Mouse (Mus musculus): ENCODE data around the gene Camkv. TPM values are rescaled to one million over a fixed set of nuclear protein-coding genes. Genes with fewer than 3 reads are reported as not detected.

The Camkv gene
- total RNA-seq, 2 experiments from 2014 or later = 0.22 TPM; not detected in 1

DNA sequence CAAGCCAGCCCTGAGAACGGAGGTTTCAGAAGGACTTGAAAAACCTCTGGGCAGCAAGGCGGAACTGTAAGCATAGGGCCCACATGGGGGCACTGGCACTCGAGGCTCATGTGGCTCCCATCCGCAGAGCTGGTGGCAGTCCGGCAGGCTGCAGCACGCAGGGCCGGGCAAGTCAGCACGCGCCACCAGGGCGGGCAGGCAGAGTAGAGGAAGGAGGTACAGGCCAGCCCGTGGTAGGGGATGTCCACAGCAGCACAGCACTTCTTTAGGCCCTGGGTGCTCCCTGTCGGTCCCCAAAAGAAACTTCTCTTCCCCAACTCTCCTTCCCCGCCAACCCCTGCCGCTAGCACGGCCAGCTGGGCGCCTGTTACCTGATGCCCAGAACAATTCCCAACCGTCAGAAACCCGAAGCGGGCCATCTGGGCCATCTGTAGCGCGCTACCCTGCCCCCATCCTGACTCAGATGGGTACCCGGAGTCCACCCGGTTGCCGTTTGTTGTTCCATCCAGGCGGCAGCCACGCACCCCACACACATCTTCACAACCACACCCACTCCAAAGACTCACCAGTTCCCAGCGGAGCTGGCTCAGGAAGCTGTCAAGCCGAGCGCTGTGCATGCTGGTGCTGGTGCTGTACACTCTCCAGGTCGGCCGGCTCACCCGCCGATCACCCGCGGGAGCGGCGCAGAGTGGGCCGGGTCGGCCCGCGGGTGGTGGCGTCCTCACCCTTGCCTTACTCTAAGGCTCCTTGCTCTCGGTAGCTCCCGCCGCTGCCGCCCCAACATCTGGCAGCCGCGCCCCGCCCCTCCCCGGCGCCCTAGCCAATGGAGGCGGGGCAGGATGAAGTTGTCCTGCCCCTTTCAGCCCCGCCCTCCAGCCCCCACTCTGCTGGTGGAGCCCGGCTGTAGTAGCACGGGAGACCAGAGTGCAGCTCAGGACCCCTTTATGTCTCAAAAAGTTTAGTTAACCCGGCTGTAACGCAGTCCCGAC lies 50.0 kb downstream of the Camkv start, which contains the start of gene Inka1:
Inka1 (minus strand) TSS at position 749 of the 989 bp plus-strand sequence.
- H3K4me3 ChIP-seq = peak within 1 kb of the TSS; percentile 73
- peak; percentile 94 for DNase-seq
- intact Hi-C loops (cut with DNase I) = loop anchor here (1.0 to 2.0 kb wide), 3 partner anchors 22 to 80 kb away; partner anchors contain the start of gene Amigo3
- TF ChIP-seq CTCF (IDR thresholded peaks at IDR 0.05) = peak; percentile 4; the same call in 1 of the 2 replicates
- peak within 1 kb of the TSS; percentile 89 for H3K27ac ChIP-seq

DNA sequence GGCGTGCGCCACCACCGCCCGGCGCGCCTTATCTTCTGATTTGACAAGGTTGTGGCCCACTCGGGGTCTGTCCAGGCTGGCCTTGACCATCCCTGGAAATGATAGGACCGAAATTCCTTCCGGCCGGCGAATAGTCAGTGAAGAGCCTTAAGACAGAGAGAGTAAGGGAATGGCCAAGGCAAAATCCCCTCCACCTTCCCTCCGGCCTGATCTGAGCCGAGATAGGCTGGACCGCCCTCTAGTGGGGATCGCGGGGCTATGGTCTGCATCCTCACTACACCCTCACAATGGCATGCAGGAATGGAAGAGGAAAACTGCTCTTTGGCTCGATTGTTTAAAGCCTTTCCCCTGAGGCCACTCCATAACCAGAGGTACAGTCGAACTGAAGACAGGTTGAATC lies 50.9 kb downstream of the Camkv start:
- peak; percentile 95 for TF ChIP-seq CTCF (IDR thresholded peaks at IDR 0.05)
- intact Hi-C loops (cut with DNase I) = loop anchor here (1.0 kb wide), 2 partner anchors 23 to 81 kb away; no protein-coding TSS in a partner anchor
- peak; percentile 85 for DNase-seq
- Histone ChIP-seq H3K27ac (peak overlapping the region; percentile 89), H3K4me3 (peak overlapping the region; percentile 73)

DNA sequence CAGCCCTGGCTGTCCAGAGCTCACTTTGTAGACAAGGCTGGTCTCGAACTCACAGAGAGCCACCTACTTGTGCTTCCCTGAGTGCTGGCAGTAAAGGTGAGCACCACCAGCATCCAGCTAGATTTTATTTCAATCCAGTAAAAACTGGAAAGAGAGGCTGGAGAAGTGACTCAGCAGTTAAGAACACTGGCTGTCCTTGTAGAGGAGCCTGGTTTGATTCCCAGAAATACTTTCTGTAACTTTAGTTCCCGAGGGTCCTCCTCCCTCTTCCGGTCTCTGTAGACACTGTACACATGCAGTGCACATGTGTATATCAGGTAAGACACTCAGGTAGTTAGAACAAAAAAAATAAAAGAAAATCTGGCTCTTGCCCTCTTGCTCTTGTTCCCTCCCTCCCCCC lies 52.5 kb downstream of the Camkv start:
- no peak for DNase-seq
- intact Hi-C loops (cut with DNase I) = no loop called here
- no peak for TF ChIP-seq CTCF (IDR thresholded peaks at IDR 0.05)
- H3K27ac ChIP-seq = peak overlapping the region; percentile 89; the same call in 1 of the 2 replicates
- H3K4me3 ChIP-seq = no peak overlapping the region

DNA sequence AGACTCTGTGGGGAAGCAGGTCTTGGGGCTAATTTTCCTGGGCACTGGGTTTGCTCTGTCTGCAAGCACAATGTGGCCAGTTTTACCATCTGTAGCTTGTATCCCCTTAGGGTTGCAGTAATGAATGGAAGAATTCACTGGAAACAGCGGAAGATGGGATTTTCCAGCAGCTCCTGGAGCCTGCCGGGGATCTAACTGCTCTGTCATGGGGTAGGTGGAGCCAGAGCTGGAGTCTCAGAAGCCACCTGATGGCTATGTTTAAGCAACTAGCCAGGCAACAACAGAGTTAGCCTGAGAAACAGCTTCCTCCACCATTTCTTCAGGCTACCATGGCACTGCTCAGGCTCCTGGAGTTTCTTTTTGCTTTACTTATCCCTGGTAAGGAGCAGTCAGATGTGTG lies 56.7 kb downstream of the Camkv start, which contains the start of gene Cdhr4:
Cdhr4 (plus strand) TSS at position 301 of the 400 bp plus-strand sequence.
- DNase-seq = no peak
- intact Hi-C loops (cut with DNase I) = no loop called here
- no peak for TF ChIP-seq CTCF (IDR thresholded peaks at IDR 0.05)
- H3K4me3 ChIP-seq = no peak within 1 kb of the TSS
- no peak within 1 kb of the TSS for H3K27ac ChIP-seq

DNA sequence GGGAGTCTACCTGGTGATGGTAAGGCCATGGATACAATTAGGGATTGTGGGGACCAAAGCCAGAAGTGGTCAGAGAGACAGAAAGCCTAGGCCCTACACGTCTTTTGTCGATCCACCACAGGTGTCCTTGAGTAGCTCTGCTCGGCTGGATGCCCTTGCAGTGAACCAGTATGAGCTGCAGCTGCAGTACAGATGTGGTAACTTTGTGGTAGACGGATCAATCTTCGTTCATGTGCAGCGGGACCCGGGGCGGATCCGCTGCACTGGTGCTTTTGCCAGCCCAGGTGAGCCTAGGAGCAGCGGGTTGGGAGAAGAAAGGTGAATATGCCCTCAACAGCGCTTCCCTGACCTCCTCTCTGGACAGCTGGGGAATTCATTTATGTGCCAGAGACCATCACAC lies 57.5 kb downstream of the Camkv start:
- no peak for TF ChIP-seq CTCF (IDR thresholded peaks at IDR 0.05)
- intact Hi-C loops (cut with DNase I) = no loop called here
- DNase-seq = no peak
- H3K4me3 ChIP-seq = no peak overlapping the region
- no peak overlapping the region for H3K27ac ChIP-seq

DNA sequence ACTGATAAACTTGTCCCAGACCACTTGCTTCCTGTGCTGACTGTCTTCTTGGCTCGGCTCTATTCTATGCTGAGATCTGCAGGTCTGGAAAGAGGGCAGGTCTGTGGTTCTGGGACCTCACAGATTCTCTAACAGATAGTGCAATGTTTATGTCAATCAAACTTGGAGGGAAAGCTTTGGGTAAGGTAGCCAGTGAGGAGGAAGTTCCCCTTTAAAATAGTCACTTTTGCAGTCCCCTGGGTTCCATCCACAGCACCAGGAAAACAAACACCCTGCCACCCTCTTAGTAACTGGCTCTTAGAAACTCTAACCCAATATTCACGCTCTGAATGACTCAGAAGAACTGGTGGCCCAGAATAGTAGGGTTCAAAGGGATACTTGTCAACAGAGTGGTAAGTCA lies 59.0 kb downstream of the Camkv start:
- intact Hi-C loops (cut with DNase I) = no loop called here
- Histone ChIP-seq H3K4me3 (no peak overlapping the region), H3K27ac (no peak overlapping the region)
- no peak for TF ChIP-seq CTCF (IDR thresholded peaks at IDR 0.05)
- DNase-seq = no peak

DNA sequence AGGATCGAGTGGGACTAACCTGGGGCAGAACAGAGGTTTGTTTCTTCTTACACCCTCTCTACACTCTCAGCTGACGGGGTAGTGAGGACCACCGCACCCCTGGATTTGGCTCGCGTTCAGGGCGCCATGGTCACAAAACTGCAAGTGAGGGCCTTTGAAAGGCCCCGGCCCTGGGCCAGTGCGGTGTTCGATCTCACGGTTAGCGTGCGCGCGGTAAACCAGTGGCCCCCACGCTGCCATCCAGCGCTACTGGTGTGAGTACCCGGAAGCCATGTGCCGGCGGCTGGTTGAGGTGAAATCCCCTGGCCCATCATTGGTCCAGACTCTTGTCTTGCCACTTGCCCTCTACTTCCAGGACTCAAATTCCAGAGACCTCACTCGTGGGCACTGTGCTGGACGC lies 60.0 kb downstream of the Camkv start:
- no peak for TF ChIP-seq CTCF (IDR thresholded peaks at IDR 0.05)
- no peak for DNase-seq

DNA sequence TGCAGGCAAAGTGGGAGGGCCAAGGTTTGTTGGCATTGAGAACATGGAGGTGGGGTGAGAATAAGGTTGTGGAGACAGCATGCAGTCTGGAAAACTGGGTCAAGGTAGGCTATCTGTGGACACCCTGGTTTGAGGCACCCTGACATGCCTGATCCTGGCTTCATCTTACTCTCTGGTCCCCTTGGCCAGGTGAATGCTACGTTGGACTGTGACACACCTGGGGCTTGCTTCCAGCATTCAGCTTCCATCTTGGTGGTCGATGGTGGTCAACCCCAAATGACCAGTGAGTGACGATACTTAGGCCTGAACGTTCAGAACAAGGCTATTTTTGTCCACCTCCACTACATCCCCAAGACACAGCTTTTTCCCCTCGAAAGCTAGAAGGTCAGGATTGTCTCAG lies 60.6 kb downstream of the Camkv start, which contains the start of gene Gm20662:
Gm20662 (plus strand) TSS at position 301 of the 400 bp plus-strand sequence.
- no peak for TF ChIP-seq CTCF (IDR thresholded peaks at IDR 0.05)
- no peak within 1 kb of the TSS for H3K4me3 ChIP-seq
- intact Hi-C loops (cut with DNase I) = no loop called here
- DNase-seq = no peak
- no peak within 1 kb of the TSS for H3K27ac ChIP-seq

More for the DNA sequence above, 60.0 kb downstream of the Camkv start:
- no peak overlapping the region for H3K27ac ChIP-seq
- intact Hi-C loops (cut with DNase I) = no loop called here
- H3K4me3 ChIP-seq = no peak overlapping the region

Other genes starting within 250 kb of the Camkv start
- 1 to 10 TPM; 6.3 to 9.2 TPM for gene Sema3f, start 225.2 kb upstream of the Camkv start, total RNA-seq (2021)
- gene Rbm5, start 164.7 kb upstream of the Camkv start, total RNA-seq (2021) = 10 to 100 TPM; 46.4 to 49.6 TPM
- gene Rbm6, start 62.4 kb upstream of the Camkv start, total RNA-seq (2021) = 10 to 100 TPM; 22.0 to 22.7 TPM
- gene Mon1a, start 47.5 kb upstream of the Camkv start, total RNA-seq (2021) = 10 to 100 TPM in 1 of 2 experiments, 1 to 10 TPM in 1; 9.6 to 11.3 TPM
- gene Mst1r, start 28.8 kb upstream of the Camkv start, total RNA-seq (2021) = under 1 TPM; 0.54 to 0.81 TPM
- not detected for gene Actl11, start 7.2 kb upstream of the Camkv start, total RNA-seq (2021)
- under 1 TPM; 0.25 to 0.43 TPM for gene Traip, start 14.5 kb downstream of the Camkv start, total RNA-seq (2021)
- gene Uba7, start 39.8 kb downstream of the Camkv start, total RNA-seq (2021) = 1 to 10 TPM; 2.3 to 3.1 TPM
- gene Gm20661, start 47.4 kb downstream of the Camkv start, total RNA-seq (2021) = not detected
- 1 to 10 TPM; 1.1 to 3.2 TPM for gene Inka1, start 50.2 kb downstream of the Camkv start, total RNA-seq (2021)
- under 1 TPM in 1 of 2 experiments, not detected in 1; 0.42 TPM for gene Cdhr4, start 56.8 kb downstream of the Camkv start, total RNA-seq (2021)
- gene Gm20662, start 60.7 kb downstream of the Camkv start, total RNA-seq (2021) = not detected
- gene Ip6k1, start 66.8 kb downstream of the Camkv start, total RNA-seq (2021) = 10 to 100 TPM; 26.2 to 30.5 TPM
- 1 to 10 TPM; 3.3 to 6.3 TPM for gene Gmppb, start 113.6 kb downstream of the Camkv start, total RNA-seq (2021)
- gene Amigo3, start 117.5 kb downstream of the Camkv start, total RNA-seq (2021) = 1 to 10 TPM; 1.5 to 3.1 TPM
- gene Mst1, start 144.8 kb downstream of the Camkv start, total RNA-seq (2021) = not detected
- 100 to 1,000 TPM; 128 to 157 TPM for gene Rnf123, start 147.7 kb downstream of the Camkv start, total RNA-seq (2021)
- 10 to 100 TPM; 30.6 to 33.4 TPM for gene Apeh, start 158.9 kb downstream of the Camkv start, total RNA-seq (2021)

Data from gastrocnemius, adult 2 months (tissue).